Mouse (Mus musculus) MEL (cell line): Measurements from ENCODE around the gene Oxld1. TPM values are rescaled to one million over a fixed set of nuclear protein-coding genes. Genes with fewer than 3 reads are reported as not detected.
A peak's percentile ranks its signal among the peaks of the same experiment; 100 is the strongest.

Source experiments
- DNase-seq: peaks from one replicate; pipeline ENCODE4 v3.0.0; 2011; ENCODE audit warnings: low read depth, low spot score
- H3K27ac ChIP-seq: 2 replicates; pipeline ENCODE4 v1.5.1; 2012; ENCODE audit warnings: low read depth, mild to moderate bottlenecking, control low read depth, low read length, moderate library complexity; ENCODE audit not compliant: control insufficient read depth
- H3K27me3 ChIP-seq, 2 experiments: fragments of 150-350 bp in 1 of 2; sonication (generic) in 1 of 2; 2 replicates each; pipeline ENCODE4 v1.6.1; 2012; ENCODE audit warnings: low read length in 2 of 2, mild to moderate bottlenecking in 2 of 2, improper control_type of control experiment in 1 of 2, moderate library complexity in 1 of 2; ENCODE audit not compliant: insufficient read depth in 2 of 2, control insufficient read depth in 1 of 2
- H3K36me3 ChIP-seq, 2 experiments: 2 replicates each; pipeline ENCODE4 v1.6.1; 2012 to 2014; ENCODE audit warnings: low read length in 2 of 2, improper control_type of control experiment in 1 of 2, inconsistent platforms in 1 of 2, mild to moderate bottlenecking in 1 of 2; ENCODE audit not compliant: insufficient read depth in 2 of 2, control insufficient read depth in 1 of 2
- H3K4me1 ChIP-seq, 2 experiments: fragments of 150-350 bp in 1 of 2; sonication (generic) in 1 of 2; 2 replicates each; pipeline ENCODE4 v1.6.1; 2012; ENCODE audit warnings: low read length in 2 of 2, improper control_type of control experiment in 1 of 2, mild to moderate bottlenecking in 1 of 2; ENCODE audit not compliant: insufficient read depth in 2 of 2, control insufficient read depth in 1 of 2
- H3K4me3 ChIP-seq, 2 experiments: fragments of 150-350 bp in 1 of 2; sonication (generic) in 1 of 2; 2 replicates each; pipeline ENCODE4 v1.5.1; 2012; ENCODE audit warnings: low read depth in 2 of 2, low read length in 2 of 2, mild to moderate bottlenecking in 2 of 2, moderate library complexity in 2 of 2, control low read depth in 1 of 2, improper control_type of control experiment in 1 of 2; ENCODE audit not compliant: control insufficient read depth in 1 of 2, insufficient read depth in 1 of 2
- H3K79me2 ChIP-seq: 2 replicates; pipeline ENCODE4 v1.6.1; 2012; ENCODE audit warnings: mild to moderate bottlenecking, low read length, moderate library complexity; ENCODE audit not compliant: control insufficient read depth, poor library complexity, insufficient read depth
- H3K9ac ChIP-seq: 2 replicates; pipeline ENCODE4 v1.6.1; 2012; ENCODE audit warnings: low read depth, mild to moderate bottlenecking, control low read depth, low read length, moderate library complexity; ENCODE audit not compliant: control insufficient read depth, poor library complexity, severe bottlenecking
- H3K9me3 ChIP-seq: fragments of 150-350 bp; sonication (generic); replicated peaks from 2 replicates; pipeline ENCODE4 v1.6.1; 2012; ENCODE audit warnings: mild to moderate bottlenecking, low read length, improper control_type of control experiment, moderate library complexity; ENCODE audit not compliant: insufficient read depth
- BHLHE40 ChIP-seq: IDR thresholded peaks from 2 replicates; pipeline ENCODE4 v1.6.1; 2012; ENCODE audit warnings: low read depth, mild to moderate bottlenecking, inconsistent platforms, low read length, improper control_type of control experiment, borderline replicate concordance
- CHD2 ChIP-seq: IDR thresholded peaks from 2 replicates; pipeline ENCODE4 v1.6.1; 2011; ENCODE audit warnings: low read length, improper control_type of control experiment
- CTCF ChIP-seq, 3 experiments: IDR thresholded peaks in 2 of 3; conservative IDR thresholded peaks in 1 of 3; 2 replicates each; pipeline ENCODE4 v1.5.1; 2011 to 2012; ENCODE audit warnings: low read length in 3 of 3, low read depth in 2 of 3, mild to moderate bottlenecking in 2 of 3, improper control_type of control experiment in 1 of 3, inconsistent platforms in 1 of 3, mixed read lengths in 1 of 3, moderate library complexity in 1 of 3; ENCODE audit not compliant: control insufficient read depth in 1 of 3, insufficient read depth in 1 of 3, poor library complexity in 1 of 3, severe bottlenecking in 1 of 3
- E2F4 ChIP-seq: IDR thresholded peaks from 2 replicates; pipeline ENCODE4 v1.6.1; 2011; ENCODE audit warnings: low read depth, low read length, improper control_type of control experiment, borderline replicate concordance
- ELF1 ChIP-seq: IDR thresholded peaks from 2 replicates; pipeline ENCODE4 v1.6.1; 2014; ENCODE audit warnings: low read depth, mild to moderate bottlenecking, inconsistent platforms, low read length, improper control_type of control experiment, moderate library complexity
- EP300 ChIP-seq, 2 experiments: IDR thresholded peaks; 2 replicates each; pipeline ENCODE4 v1.6.1; 2011; ENCODE audit warnings: improper control_type of control experiment in 2 of 2, low read length in 2 of 2, low read depth in 1 of 2, mild to moderate bottlenecking in 1 of 2
- ETS1 ChIP-seq: IDR thresholded peaks from 2 replicates; pipeline ENCODE4 v1.6.1; 2012; ENCODE audit warnings: low read depth, mild to moderate bottlenecking, inconsistent platforms, low read length, improper control_type of control experiment, moderate library complexity
- GABPA ChIP-seq: IDR thresholded peaks from 2 replicates; pipeline ENCODE4 v1.6.1; 2012; ENCODE audit warnings: low read depth, mild to moderate bottlenecking, inconsistent platforms, low read length, improper control_type of control experiment, moderate library complexity
- HCFC1 ChIP-seq: IDR thresholded peaks from 2 replicates; pipeline ENCODE4 v1.6.1; 2012; ENCODE audit warnings: low read depth, mild to moderate bottlenecking, inconsistent platforms, low read length, improper control_type of control experiment, moderate library complexity
- JUND ChIP-seq: IDR thresholded peaks from 2 replicates; pipeline ENCODE4 v1.6.1; 2011; ENCODE audit warnings: low read depth, mild to moderate bottlenecking, improper control_type of control experiment, low read length
- KAT2A ChIP-seq: conservative IDR thresholded peaks from 2 replicates; pipeline ENCODE4 v1.6.1; 2012; ENCODE audit warnings: low read depth, low read length, improper control_type of control experiment, inconsistent platforms
- MAFK ChIP-seq: IDR thresholded peaks from 2 replicates; pipeline ENCODE4 v1.6.1; 2011; ENCODE audit warnings: low read depth, mild to moderate bottlenecking, low read length, improper control_type of control experiment, borderline replicate concordance
- MAX ChIP-seq: IDR thresholded peaks from 2 replicates; pipeline ENCODE4 v1.6.1; 2011; ENCODE audit warnings: low read length, improper control_type of control experiment
- MAZ ChIP-seq: IDR thresholded peaks from 2 replicates; pipeline ENCODE4 v1.6.1; 2012; ENCODE audit warnings: low read depth, mild to moderate bottlenecking, inconsistent platforms, low read length, improper control_type of control experiment
- MEF2A ChIP-seq: IDR thresholded peaks from 2 replicates; pipeline ENCODE4 v1.6.1; 2014; ENCODE audit warnings: low read depth, mild to moderate bottlenecking, inconsistent platforms, low read length, improper control_type of control experiment; ENCODE audit not compliant: poor library complexity, insufficient replicate concordance, severe bottlenecking; ENCODE audit errors: extremely low read depth
- MXI1 ChIP-seq: IDR thresholded peaks from 2 replicates; pipeline ENCODE4 v1.6.1; 2011; ENCODE audit warnings: mild to moderate bottlenecking, low read depth, low read length, improper control_type of control experiment
- MYB ChIP-seq: IDR thresholded peaks from 2 replicates; pipeline ENCODE4 v1.6.1; 2011; ENCODE audit warnings: mild to moderate bottlenecking, low read depth, low read length, improper control_type of control experiment
- MYC ChIP-seq: IDR thresholded peaks from 2 replicates; pipeline ENCODE4 v1.6.1; 2011; ENCODE audit warnings: low read depth, mild to moderate bottlenecking, low read length, improper control_type of control experiment, moderate library complexity
- NELFE ChIP-seq: IDR thresholded peaks from 2 replicates; pipeline ENCODE4 v1.6.1; 2011; ENCODE audit warnings: low read depth, low read length, improper control_type of control experiment
- NRF1 ChIP-seq: IDR thresholded peaks from 2 replicates; pipeline ENCODE4 v1.6.1; 2014; ENCODE audit warnings: low read depth, mild to moderate bottlenecking, inconsistent platforms, low read length, improper control_type of control experiment, moderate library complexity; ENCODE audit not compliant: poor library complexity, insufficient read depth, severe bottlenecking
- POLR2A ChIP-seq, 2 experiments: IDR thresholded peaks; 2 replicates each; pipeline ENCODE4 v1.6.1; 2011 to 2012; ENCODE audit warnings: low read length in 2 of 2, mild to moderate bottlenecking in 2 of 2, control low read depth in 1 of 2, improper control_type of control experiment in 1 of 2, low read depth in 1 of 2, moderate library complexity in 1 of 2; ENCODE audit not compliant: control insufficient read depth in 1 of 2, insufficient read depth in 1 of 2, poor library complexity in 1 of 2
- POLR2AphosphoS2 ChIP-seq: IDR thresholded peaks from 2 replicates; pipeline ENCODE4 v1.6.1; 2011; ENCODE audit warnings: low read length, improper control_type of control experiment
- POLR2AphosphoS5 ChIP-seq: IDR thresholded peaks from 2 replicates; pipeline ENCODE4 v1.6.1; 2012; ENCODE audit warnings: low read depth, borderline replicate concordance, mild to moderate bottlenecking, inconsistent platforms, low read length, moderate library complexity, mixed read lengths
- RAD21 ChIP-seq: IDR thresholded peaks from 2 replicates; pipeline ENCODE4 v1.6.1; 2011; ENCODE audit warnings: mild to moderate bottlenecking, low read depth, low read length, improper control_type of control experiment
- RCOR1 ChIP-seq: IDR thresholded peaks from 2 replicates; pipeline ENCODE4 v1.6.1; 2012; ENCODE audit warnings: low read depth, mild to moderate bottlenecking, inconsistent platforms, low read length, improper control_type of control experiment
- SIN3A ChIP-seq: IDR thresholded peaks from 2 replicates; pipeline ENCODE4 v1.6.1; 2012; ENCODE audit warnings: low read length, improper control_type of control experiment, inconsistent platforms
- SMC3 ChIP-seq: IDR thresholded peaks from 2 replicates; pipeline ENCODE4 v1.6.1; 2011; ENCODE audit warnings: low read depth, low read length, improper control_type of control experiment
- TAL1 ChIP-seq: IDR thresholded peaks from 2 replicates; pipeline ENCODE4 v1.6.1; 2012; ENCODE audit warnings: mild to moderate bottlenecking, inconsistent platforms, low read length, moderate library complexity, mixed read lengths
- TBP ChIP-seq: IDR thresholded peaks from 2 replicates; pipeline ENCODE4 v1.8.0; 2011; ENCODE audit warnings: low read depth, low read length, improper control_type of control experiment
- TCF12 ChIP-seq: IDR thresholded peaks from 2 replicates; pipeline ENCODE4 v1.6.1; 2014; ENCODE audit warnings: low read depth, mild to moderate bottlenecking, inconsistent platforms, low read length, improper control_type of control experiment, moderate library complexity
- UBTF ChIP-seq: IDR thresholded peaks from 2 replicates; pipeline ENCODE4 v1.6.1; 2012; ENCODE audit warnings: low read depth, mild to moderate bottlenecking, inconsistent platforms, low read length, improper control_type of control experiment, moderate library complexity, borderline replicate concordance; ENCODE audit not compliant: insufficient read depth
- USF1 ChIP-seq: IDR thresholded peaks from 2 replicates; pipeline ENCODE4 v1.6.1; 2014; ENCODE audit warnings: low read depth, mild to moderate bottlenecking, inconsistent platforms, low read length, improper control_type of control experiment, moderate library complexity
- USF2 ChIP-seq, 2 experiments: IDR thresholded peaks; 2 replicates each; pipeline ENCODE4 v1.6.1; 2011 to 2012; ENCODE audit warnings: improper control_type of control experiment in 2 of 2, low read length in 2 of 2, borderline replicate concordance in 1 of 2, inconsistent platforms in 1 of 2, low read depth in 1 of 2, mild to moderate bottlenecking in 1 of 2; ENCODE audit not compliant: insufficient read depth in 1 of 2
- ZC3H11A ChIP-seq: IDR thresholded peaks from 2 replicates; pipeline ENCODE4 v1.6.1; 2012; ENCODE audit warnings: low read depth, mild to moderate bottlenecking, inconsistent platforms, low read length, improper control_type of control experiment
- ZMIZ1 ChIP-seq: IDR thresholded peaks from 2 replicates; pipeline ENCODE4 v1.6.1; 2012; ENCODE audit warnings: low read depth, mild to moderate bottlenecking, inconsistent platforms, low read length, improper control_type of control experiment, moderate library complexity
- ZNF384 ChIP-seq: IDR thresholded peaks from 2 replicates; pipeline ENCODE4 v1.6.1; 2012; ENCODE audit warnings: low read depth, mild to moderate bottlenecking, inconsistent platforms, low read length, improper control_type of control experiment
- polyA plus RNA-seq, 2 experiments: library from polyadenylated mRNA; stranded (reverse) in 1 of 2; unstranded in 1 of 2; fragments of >175 nt in 1 of 2; fragments of >200 nt in 1 of 2; gene quantifications; 2 replicates each; pipeline versions ENCODE4 v1.2.1 to v1.2.4; 2012; ENCODE audit warnings: low replicate concordance in 2 of 2, low read depth in 1 of 2; ENCODE audit not compliant: insufficient read length in 2 of 2, insufficient read depth in 1 of 2, missing spikeins in 1 of 2
- total RNA-seq: library from RNA; depleted of rRNA; stranded (reverse); fragments of 300-350 nt; gene quantifications from 2 replicates; pipeline ENCODE4 v1.2.3, GENCODE M21; 2012

Oxld1 gene
- total and polyA plus RNA-seq, 3 experiments, result 15.9 to 17.5 TPM; not detected in 1

DNA sequence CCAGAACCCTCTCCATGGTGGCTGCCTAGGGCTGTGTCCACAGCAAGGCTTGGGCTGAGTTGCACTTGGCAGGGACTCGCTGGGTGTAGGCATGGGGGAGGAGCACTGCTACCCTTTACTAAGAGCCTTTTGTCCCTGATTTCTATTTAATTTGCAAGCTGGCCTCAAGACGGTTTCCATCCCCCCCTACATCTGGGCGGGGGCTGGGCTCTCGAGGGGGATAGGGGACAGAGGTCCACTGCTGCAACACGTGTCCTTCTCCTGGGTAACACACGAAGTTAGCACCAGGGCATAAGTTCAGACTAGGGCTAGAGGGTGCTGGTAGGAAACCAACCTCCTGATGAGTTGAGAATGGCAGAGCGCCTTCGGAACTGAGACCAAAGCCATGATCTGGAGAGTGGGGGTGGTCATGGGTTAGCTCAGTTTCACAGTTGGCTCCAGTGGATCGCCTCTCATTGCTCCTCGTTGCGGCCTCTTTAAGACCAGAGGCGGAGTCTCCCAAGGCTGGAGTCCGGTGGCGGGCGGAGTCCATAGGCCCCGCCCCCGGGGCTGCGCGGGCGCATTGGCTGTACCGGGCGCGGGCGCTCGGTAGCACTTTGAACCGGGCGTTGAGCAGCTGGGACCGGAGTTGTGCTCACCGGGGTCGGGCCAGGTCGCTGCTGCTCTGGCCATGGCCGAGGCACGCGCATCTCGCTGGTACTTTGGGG, 33.6 kb upstream of the Oxld1 start, which contains the start of gene Slc25a10:
Slc25a10 (plus strand) TSS at position 524 of the 707 bp plus-strand sequence.
- DNase-seq, result peak; percentile 93
- H3K36me3 ChIP-seq, result peaks cover 3 to 14% of the 10 kb centered on the region in 2 experiments; a peak in 3 of 4 replicates
- peaks cover 28% of the 10 kb centered on the region for H3K79me2 ChIP-seq
- no peaks in the 10 kb centered on the region for H3K9me3 ChIP-seq
- peak within 1 kb of the TSS; percentile 54 for H3K27ac ChIP-seq
- H3K27me3 ChIP-seq, result no peaks in the 10 kb centered on the region
- H3K9ac ChIP-seq, result peak within 1 kb of the TSS; percentile 87
- H3K4me3 ChIP-seq, result peak within 1 kb of the TSS; percentile 63 to 80
- H3K4me1 ChIP-seq, result peaks cover 0 to 20% of the 10 kb centered on the region in 2 experiments; a peak in 2 of 4 replicates
- TF ChIP-seq POLR2A (IDR thresholded peaks at IDR 0.05; ENCODE audit: control insufficient read depth in 1 of 2, insufficient read depth in 1 of 2, low read depth in 1 of 2, low read length in 2 of 2, poor library complexity in 1 of 2) (peak; percentile 78 to 83), RAD21 (no peak), HCFC1 (peak; percentile 63), USF2 (IDR thresholded peaks at IDR 0.05; ENCODE audit: borderline replicate concordance in 1 of 2, insufficient read depth in 1 of 2, low read depth in 1 of 2, low read length in 2 of 2) (no peak), CTCF (IDR thresholded peaks at IDR 0.05 in 2 of 3, conservative IDR thresholded peaks at IDR 0.05 in 1 of 3; ENCODE audit: control insufficient read depth in 1 of 3, insufficient read depth in 1 of 3, low read depth in 2 of 3, low read length in 3 of 3, poor library complexity in 1 of 3, severe bottlenecking in 1 of 3) (no peak), TCF12 (peak; percentile 56), MYB (no peak), E2F4 (no peak), SMC3 (no peak), MYC (peak; percentile 85), JUND (no peak), ZNF384 (no peak), BHLHE40 (no peak), NELFE (peak; percentile 95), MEF2A (no peak), MAZ (no peak; the same call in 1 of the 2 replicates), MAX (peak; percentile 84), NRF1 (peak; percentile 82), ETS1 (no peak), USF1 (peak; percentile 61), UBTF (0 out of 2 replicates have a peak, but pooled peaks have one; percentile 43), POLR2AphosphoS2 (peak; percentile 92), RCOR1 (no peak), EP300 (IDR thresholded peaks at IDR 0.05; ENCODE audit: low read depth in 1 of 2, low read length in 2 of 2) (no peak), SIN3A (peak; percentile 54; the same call in 1 of the 2 replicates), MAFK (no peak), CHD2 (peak; percentile 21; the same call in 1 of the 2 replicates), KAT2A (no peak), TBP (peak; percentile 66), ZMIZ1 (no peak; the same call in none of the 2 replicates), ZC3H11A (no peak), GABPA (no peak), POLR2AphosphoS5 (no peak; the same call in 1 of the 2 replicates), ELF1 (no peak), MXI1 (peak; percentile 63; the same call in 1 of the 2 replicates), TAL1 (no peak)
